Mouse (Mus musculus): ENCODE measurements around the gene Grin2a.

DNA sequence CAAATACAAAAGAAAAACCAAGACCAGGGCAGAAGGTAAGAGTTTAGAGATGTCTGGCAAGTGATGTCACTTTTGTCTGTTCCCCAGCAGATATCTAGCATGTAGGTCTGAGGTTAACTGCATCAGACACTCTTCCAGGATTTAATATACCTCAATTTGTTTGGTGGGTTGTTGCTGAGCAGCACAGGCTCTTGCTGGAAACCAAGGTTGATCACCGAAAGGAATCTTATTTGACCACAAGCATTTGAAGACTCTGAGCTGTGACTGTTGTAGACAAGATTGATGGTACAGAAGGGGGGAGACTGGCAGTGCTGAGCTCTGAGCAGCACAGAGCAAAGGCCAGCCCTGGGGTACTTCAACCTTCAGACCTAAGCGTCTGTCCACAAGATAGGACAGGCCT, 378.1 kb downstream of the Grin2a start:
- TF ChIP-seq POLR2A (IDR thresholded peaks at IDR 0.05; ENCODE audit: control insufficient read depth, extremely low read depth, insufficient read depth, low read length, poor library complexity) (no peak), CTCF (IDR thresholded peaks at IDR 0.05; ENCODE audit: borderline replicate concordance, control insufficient read depth, extremely low read depth, insufficient read depth, low read length, poor library complexity) (no peak)
